Mouse (Mus musculus): Measurements from ENCODE around the gene Serinc3. TPM values are rescaled to one million over a fixed set of nuclear protein-coding genes. Genes with fewer than 3 reads are reported as not detected.

Serinc3 gene
- total RNA-seq, 2 experiments from 2014 or later, result 198 to 204 TPM

DNA sequence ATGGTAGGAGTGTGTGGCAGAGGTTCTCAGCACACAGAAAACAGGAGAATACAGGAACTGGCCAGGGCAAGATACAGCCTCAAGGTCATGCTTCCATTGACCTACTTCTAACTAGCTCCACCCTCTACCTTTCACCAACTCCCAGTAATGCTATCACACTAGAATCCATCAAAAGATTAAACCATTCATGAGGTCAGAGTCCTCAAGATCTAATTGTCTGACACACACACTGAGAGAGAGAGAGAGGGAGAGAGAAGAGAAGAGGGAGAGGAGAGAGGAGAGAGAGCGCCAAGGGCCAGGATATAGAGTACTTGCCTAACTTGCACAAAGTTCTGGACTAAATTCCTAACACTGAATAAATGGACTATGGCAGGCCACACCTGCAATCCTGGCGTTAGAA is 37.4 kb upstream of the Serinc3 start:
- Histone ChIP-seq H3K4me3 (no peak overlapping the region), H3K27ac (peak overlapping the region; percentile 81; the same call in 1 of the 2 replicates)
- DNase-seq (ENCODE audit: low spot score in 2 of 2), result no peak
- no peak for TF ChIP-seq CTCF (conservative IDR thresholded peaks at IDR 0.05)

DNA sequence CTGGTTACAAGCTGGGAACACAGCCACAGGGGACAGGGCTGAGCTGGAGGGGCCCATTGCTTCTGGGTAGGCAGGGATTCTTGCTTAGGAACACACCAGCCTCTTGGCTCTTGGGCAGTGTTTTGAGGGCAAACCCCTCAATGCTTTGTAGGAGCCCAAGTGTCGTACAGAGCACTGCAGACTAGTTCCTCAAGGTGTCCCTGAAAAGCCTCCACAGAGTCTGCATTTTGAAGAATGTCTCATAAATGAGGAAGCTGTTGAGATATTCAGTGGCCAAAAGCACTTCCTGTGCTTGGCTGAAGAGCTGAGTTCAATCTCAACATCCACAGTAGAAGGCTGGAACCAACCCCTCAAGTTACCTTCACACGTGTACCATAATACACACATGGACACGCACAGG is 31.8 kb upstream of the Serinc3 start:
- Histone ChIP-seq H3K4me3 (no peak overlapping the region), H3K27ac (peak overlapping the region; percentile 88)
- TF ChIP-seq CTCF (conservative IDR thresholded peaks at IDR 0.05), result no peak
- DNase-seq (ENCODE audit: low spot score in 2 of 2), result no peak

DNA sequence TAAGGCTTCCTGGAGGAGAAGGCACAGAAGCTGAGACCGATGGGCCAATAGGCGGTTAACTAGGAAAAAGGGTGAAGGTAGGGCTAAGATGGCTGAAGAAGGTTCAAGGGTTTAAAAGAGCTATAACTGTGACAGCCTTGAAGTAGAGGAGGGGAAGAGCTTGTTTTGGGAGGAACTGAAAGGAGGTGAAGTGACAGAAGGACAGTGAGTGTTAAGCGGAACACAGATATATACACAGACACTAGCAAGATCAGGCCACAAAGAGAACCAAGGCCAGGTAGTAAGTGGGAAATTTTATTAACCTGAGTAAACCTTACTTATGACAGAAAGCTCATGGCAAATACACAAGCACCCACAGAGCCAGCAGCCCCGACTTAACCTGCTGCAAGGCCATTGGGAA is 31.4 kb upstream of the Serinc3 start:
- H3K27ac ChIP-seq, result peak overlapping the region; percentile 88
- TF ChIP-seq CTCF (conservative IDR thresholded peaks at IDR 0.05), result no peak
- no peak overlapping the region for H3K4me3 ChIP-seq
- no peak for DNase-seq (ENCODE audit: low spot score in 2 of 2)

DNA sequence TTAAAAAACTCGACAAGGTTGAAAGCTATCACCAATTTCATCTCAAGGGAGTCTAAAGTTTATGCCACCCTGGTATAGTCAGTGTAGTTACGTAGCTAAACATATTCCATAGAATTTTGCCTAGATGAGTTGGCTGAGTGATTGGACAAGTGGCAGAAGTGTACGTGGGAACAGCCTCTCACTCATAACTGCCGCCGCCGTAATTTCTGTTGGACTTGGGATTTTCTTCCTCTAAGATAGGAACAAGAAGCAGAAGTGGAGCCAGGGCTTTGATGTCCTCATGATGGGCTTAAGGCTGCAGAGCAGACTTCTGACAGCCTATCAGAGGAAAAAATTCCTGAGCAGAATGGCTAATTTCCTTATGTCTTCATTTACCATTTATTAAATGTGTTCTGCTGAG is 30.7 kb upstream of the Serinc3 start:
- no peak for TF ChIP-seq CTCF (conservative IDR thresholded peaks at IDR 0.05)
- no peak for DNase-seq (ENCODE audit: low spot score in 2 of 2)
- no peak overlapping the region for H3K4me3 ChIP-seq
- peak overlapping the region; percentile 88 for H3K27ac ChIP-seq

DNA sequence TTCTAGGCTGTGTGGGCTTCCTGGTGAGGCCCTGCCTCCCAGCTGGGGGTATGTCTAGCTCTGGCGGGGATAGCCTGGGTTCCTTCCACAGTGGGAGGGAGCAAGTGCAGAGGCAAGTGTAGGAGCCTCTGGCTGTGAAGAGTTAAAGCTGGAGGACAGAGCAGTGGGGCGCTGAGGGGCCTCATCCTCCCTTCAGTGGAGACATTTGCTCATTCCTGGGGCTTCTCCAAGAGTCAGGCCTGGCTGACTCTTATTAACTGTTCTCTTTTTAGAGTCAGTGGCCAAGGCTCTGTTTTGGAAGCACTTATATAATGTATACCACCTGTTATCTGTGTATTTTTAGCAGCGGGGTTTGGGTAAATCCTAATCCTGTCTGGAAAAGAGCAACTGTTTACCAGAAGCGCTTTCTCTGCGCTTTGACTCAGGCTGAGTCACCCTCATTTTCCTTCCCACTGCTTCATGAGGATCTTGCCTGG is 30.3 kb upstream of the Serinc3 start:
- no peak overlapping the region for H3K4me3 ChIP-seq
- no peak for TF ChIP-seq CTCF (conservative IDR thresholded peaks at IDR 0.05)
- DNase-seq (ENCODE audit: low spot score in 2 of 2), result peak; percentile 40 to 63
- H3K27ac ChIP-seq, result peak overlapping the region; percentile 88

DNA sequence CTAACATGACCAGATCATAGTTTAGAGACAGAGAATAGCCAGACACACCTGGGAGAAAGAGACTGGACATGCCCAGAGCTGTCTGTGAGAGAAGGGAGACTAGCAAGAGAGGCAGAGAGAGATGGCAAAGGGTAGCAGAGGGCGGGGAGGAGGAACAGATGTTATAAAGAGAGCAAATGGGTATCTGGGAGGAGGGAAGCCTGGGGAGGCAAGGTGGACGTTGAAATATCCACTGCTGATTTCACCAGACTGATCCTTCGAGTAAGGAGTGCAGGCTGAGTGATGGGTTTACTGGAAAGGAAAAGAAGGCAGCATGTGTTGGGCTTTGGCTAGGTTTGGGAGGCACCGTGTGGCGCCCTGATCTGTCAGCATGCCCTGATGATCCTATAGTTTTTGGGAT is 29.5 kb upstream of the Serinc3 start:
- Histone ChIP-seq H3K4me3 (no peak overlapping the region), H3K27ac (peak overlapping the region; percentile 88)
- DNase-seq (ENCODE audit: low spot score in 2 of 2), result no peak
- TF ChIP-seq CTCF (conservative IDR thresholded peaks at IDR 0.05), result no peak

DNA sequence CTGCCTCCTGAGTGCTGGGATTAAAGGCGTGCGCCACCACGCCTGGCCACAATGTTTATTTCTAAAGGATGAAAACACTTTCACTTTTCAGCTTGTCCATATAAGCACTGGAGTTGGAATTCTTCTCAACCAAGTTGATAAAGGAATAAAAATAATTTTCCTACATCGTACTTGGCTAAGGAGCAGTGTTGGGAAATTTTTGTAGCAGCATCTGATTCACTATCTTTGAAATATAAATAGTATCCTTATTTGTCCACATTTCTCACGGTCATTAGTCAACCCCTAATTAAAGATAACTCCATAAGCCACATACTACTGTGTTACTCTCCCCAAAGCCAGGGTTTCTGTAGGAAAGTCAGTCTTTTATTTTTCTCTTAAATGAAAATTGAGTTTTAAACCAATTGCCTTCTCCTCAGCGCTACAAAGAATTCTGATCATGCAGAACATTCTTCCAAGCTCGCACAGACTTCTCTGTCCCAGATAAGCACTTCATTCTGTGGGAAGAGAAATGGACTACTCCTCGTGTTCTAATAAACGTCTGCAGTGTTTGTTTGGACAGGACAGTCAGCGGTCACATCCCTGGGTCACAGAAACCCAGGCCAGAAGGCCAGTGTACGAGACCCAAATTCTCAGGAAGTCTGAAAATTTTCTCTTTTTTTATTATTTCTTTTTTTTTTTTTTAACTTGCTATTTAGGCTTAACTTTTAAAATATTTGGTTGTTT is 26.1 kb upstream of the Serinc3 start:
- H3K27ac ChIP-seq, result peak overlapping the region; percentile 16; the same call in 1 of the 2 replicates

DNA sequence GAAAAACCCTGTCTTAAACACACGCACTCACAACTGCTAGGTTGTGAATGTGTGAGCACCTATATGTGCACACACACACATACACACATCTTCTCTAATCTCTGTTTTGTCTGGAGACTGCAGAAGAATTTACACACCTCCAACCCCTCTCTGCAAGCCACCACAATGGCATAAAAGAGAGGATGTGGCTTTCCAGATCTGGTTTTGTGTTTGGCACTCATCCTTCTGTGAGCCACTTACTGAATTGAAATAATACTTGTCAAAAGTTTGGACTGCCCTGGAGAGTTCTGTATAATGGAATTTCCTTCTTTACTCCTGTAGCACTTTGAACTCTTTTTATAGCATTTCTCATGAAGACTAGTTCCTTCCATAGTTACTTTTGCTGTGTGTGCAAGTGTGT is 22.1 kb upstream of the Serinc3 start:
- Histone ChIP-seq H3K4me3 (no peak overlapping the region), H3K27ac (no peak overlapping the region)
- DNase-seq (ENCODE audit: low spot score in 2 of 2), result peak in 1 of 2 experiments; percentile 5
- no peak for TF ChIP-seq CTCF (conservative IDR thresholded peaks at IDR 0.05)

More for the DNA sequence above, 26.1 kb upstream of the Serinc3 start:
- TF ChIP-seq CTCF (conservative IDR thresholded peaks at IDR 0.05), result no peak
- no peak overlapping the region for H3K4me3 ChIP-seq
- DNase-seq (ENCODE audit: low spot score in 2 of 2), result no peak

DNA sequence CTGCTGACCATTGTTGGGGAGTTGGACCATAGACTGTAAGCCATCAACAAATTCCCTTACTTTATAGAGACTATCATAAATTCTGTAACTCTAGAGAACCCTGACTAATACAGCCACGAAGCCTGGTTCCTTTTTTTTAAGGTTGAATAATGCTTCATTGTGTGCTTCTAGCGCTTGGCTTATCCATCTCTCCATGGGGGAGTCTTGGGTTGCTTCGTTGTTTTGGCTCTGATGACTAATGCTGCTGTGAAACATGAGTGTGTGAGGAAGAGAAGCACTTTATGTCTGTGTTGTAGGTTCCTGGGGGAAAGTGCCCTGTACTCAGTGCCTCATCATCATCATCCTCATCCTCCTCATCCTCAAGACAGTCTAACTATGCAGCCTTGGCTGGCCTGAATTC is 19.0 kb upstream of the Serinc3 start:
- H3K27ac ChIP-seq, result peak overlapping the region; percentile 98
- DNase-seq (ENCODE audit: low spot score in 2 of 2), result no peak
- H3K4me3 ChIP-seq, result no peak overlapping the region
- no peak for TF ChIP-seq CTCF (conservative IDR thresholded peaks at IDR 0.05)

DNA sequence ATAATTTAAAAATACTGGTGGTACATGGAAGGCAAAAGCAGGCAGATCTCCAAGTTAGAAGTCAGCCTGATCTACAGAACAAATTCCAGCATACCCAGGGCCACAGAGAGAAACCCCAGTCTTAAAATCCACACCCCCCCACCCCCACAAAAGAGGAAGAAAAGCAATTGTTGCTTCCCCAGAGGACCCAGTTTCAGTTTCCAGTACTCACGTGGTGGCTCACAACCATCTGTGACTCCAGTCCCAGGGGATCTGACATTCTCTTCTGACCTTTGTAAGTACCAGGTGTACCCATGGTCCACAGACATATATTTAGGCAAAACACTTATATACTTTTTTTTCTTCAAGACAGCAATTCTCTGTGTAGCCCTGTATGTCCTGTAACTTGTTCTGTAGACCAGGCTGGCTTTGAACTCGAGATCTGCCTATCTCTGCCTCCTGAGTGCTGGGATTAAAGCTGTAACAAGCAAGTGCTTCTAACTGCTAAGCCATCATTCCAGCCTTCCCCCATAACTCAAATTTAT is 17.8 kb upstream of the Serinc3 start:
- DNase-seq (ENCODE audit: low spot score in 2 of 2), result peak in 1 of 2 experiments; percentile 6
- Histone ChIP-seq H3K27ac (peak overlapping the region; percentile 98), H3K4me3 (no peak overlapping the region)
- no peak for TF ChIP-seq CTCF (conservative IDR thresholded peaks at IDR 0.05)

DNA sequence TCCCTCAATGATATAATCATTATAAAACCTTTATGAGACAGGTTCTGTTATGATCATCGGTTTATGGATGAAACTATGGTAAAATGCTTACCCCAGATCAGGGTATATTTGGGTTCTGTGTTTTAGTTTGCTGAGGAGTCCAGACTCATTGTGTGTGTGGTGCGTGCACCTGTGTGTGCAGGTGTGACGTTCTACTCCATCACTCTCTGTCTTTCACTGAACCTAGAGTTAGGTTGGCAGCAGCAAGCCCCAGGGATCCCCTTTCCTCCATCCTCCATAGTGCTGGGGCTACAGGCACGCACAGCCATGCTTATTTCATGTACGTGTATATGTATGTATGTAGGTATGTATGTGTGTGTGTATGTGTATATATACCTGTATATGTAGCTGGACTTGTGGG is 17.1 kb upstream of the Serinc3 start:
- DNase-seq (ENCODE audit: low spot score in 2 of 2), result peak in 1 of 2 experiments; percentile 7
- TF ChIP-seq CTCF (conservative IDR thresholded peaks at IDR 0.05), result no peak
- Histone ChIP-seq H3K4me3 (peak overlapping the region; percentile 22; the same call in 1 of the 2 replicates), H3K27ac (peak overlapping the region; percentile 98)

DNA sequence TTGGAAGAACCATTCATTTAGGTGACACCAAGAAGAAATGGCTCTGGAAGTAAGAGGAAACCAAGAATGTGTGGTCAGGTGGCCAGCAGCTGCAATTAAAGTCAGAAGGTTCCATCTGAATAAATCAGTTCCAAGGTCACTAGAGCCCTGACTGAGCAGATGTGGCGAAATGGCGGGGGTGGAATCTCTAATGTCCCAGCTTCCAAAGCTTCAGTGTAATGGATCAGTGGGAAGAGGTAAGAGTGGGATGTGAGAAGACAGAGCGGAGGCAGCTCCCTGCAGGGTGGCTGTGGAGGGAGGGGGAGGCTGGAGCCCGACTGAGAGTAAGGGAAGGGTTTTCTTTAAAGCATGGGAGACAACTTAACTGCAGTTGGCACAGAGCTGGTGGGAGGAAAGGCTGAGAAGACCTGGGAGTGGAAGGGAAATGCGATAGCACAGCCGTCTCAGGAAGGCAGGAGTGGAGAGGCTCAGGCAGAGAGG is 16.5 kb upstream of the Serinc3 start:
- peak; percentile 48 for DNase-seq (ENCODE audit: low spot score in 2 of 2)
- Histone ChIP-seq H3K4me3 (peak overlapping the region; percentile 30; the same call in 1 of the 2 replicates), H3K27ac (peak overlapping the region; percentile 98)
- no peak for TF ChIP-seq CTCF (conservative IDR thresholded peaks at IDR 0.05)

DNA sequence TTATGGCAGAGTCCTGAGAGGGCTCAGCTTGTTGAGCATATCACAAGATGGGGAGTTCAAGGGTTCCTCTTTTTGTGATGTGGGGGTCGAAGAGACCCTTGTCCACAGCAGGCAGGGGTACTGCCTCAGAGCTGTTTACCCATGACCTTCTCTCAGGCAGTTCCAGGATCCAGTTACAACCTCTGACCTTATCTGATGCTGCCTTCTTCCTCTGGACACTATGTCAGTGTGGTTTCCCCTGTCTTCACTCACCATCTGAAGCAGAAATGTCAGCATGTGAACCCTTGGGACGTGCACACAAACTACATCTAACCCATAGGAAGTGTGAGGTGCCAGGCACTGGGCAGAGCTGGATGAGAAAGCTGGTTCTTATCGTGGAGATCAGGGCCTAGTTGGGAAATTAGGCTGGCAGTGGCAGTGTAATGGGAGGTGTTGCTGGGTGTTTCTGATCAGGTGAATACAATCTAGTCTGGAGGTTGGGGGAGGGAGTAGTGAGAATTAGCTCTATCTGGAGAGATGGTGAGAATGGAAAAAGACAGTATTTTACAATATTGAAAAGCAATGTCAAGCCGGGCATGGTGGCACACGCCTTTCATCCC is 15.3 kb upstream of the Serinc3 start:
- TF ChIP-seq CTCF (conservative IDR thresholded peaks at IDR 0.05), result no peak
- H3K27ac ChIP-seq, result peak overlapping the region; percentile 98
- DNase-seq (ENCODE audit: low spot score in 2 of 2), result peak in 1 of 2 experiments; percentile 7
- H3K4me3 ChIP-seq, result no peak overlapping the region

Measured in layer of hippocampus, adult 2 months (tissue).